Mouse (Mus musculus): ENCODE measurements around the gene Neurl3. TPM values are rescaled to one million over a fixed set of nuclear protein-coding genes. Genes with fewer than 3 reads are reported as not detected.

The Neurl3 gene
- polyA plus RNA-seq, 1 experiment: 0.11 TPM

DNA sequence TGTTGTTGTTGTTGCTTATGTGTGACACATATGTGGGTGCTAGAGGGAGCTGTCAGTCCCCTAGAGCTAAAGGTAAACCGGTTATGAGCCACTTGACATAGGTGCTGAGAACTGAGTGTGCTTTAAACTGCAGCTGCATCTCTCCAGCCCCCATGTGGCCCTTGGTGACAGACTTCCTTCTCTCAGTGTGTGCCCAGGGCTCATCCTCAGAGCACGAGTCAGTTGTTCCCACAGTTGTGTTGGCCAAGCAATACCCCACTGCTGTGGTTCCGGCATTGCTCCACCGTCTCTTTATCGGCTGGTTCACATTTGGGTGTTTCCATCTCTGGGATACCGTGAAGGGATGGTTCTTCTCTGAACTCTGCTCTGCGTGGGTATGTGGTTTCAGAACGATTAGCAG is 17.2 kb downstream of the Neurl3 start:
- Histone ChIP-seq H3K4me3 (no peak overlapping the region), H3K36me3 (ENCODE audit: control insufficient read depth, insufficient read depth) (no peaks in the 10 kb centered on the region), H3ac (ENCODE audit: control insufficient read depth, insufficient read length) (no peak overlapping the region), H3K79me2 (ENCODE audit: control insufficient read depth, insufficient read depth) (no peaks in the 10 kb centered on the region), H3K27me3 (ENCODE audit: control insufficient read depth, insufficient read depth, insufficient read length) (no peaks in the 10 kb centered on the region), H3K4me2 (ENCODE audit: low read depth) (no peak overlapping the region)
- no peak for TF ChIP-seq MAX (IDR thresholded peaks at IDR 0.05; ENCODE audit: low read depth)
- no peak for TF ChIP-seq SRF (IDR thresholded peaks at IDR 0.05; ENCODE audit: control insufficient read depth, insufficient read length, low read depth)
- no peak for TF ChIP-seq TCF12 (IDR thresholded peaks at IDR 0.05; ENCODE audit: insufficient read depth, poor library complexity, severe bottlenecking)
- TF ChIP-seq USF1 (IDR thresholded peaks at IDR 0.05; ENCODE audit: low read depth): no peak
- no peak for TF ChIP-seq TCF3 (IDR thresholded peaks at IDR 0.05; ENCODE audit: insufficient read length, low read depth)
- no peak for TF ChIP-seq CEBPB (IDR thresholded peaks at IDR 0.05; ENCODE audit: insufficient read depth, poor library complexity, severe bottlenecking)
- TF ChIP-seq E2F4 (IDR thresholded peaks at IDR 0.05; ENCODE audit: insufficient read depth): no peak
- TF ChIP-seq POLR2AphosphoS2 (IDR thresholded peaks at IDR 0.05; ENCODE audit: insufficient read length, low read depth): no peak
- no peak for TF ChIP-seq POLR2A (IDR thresholded peaks at IDR 0.05; ENCODE audit: insufficient read length, low read depth)
- no peak for TF ChIP-seq MYOG (IDR thresholded peaks at IDR 0.05; ENCODE audit: control insufficient read depth in 1 of 3, insufficient read depth in 1 of 3, insufficient read length in 2 of 3, low read depth in 2 of 3)
- no peak for TF ChIP-seq MYOD1 (IDR thresholded peaks at IDR 0.05; ENCODE audit: control insufficient read depth in 1 of 3, insufficient read length in 2 of 3, low read depth in 2 of 3)
- no peak for TF ChIP-seq REST (IDR thresholded peaks at IDR 0.05; ENCODE audit: insufficient read depth, insufficient read length)

DNA sequence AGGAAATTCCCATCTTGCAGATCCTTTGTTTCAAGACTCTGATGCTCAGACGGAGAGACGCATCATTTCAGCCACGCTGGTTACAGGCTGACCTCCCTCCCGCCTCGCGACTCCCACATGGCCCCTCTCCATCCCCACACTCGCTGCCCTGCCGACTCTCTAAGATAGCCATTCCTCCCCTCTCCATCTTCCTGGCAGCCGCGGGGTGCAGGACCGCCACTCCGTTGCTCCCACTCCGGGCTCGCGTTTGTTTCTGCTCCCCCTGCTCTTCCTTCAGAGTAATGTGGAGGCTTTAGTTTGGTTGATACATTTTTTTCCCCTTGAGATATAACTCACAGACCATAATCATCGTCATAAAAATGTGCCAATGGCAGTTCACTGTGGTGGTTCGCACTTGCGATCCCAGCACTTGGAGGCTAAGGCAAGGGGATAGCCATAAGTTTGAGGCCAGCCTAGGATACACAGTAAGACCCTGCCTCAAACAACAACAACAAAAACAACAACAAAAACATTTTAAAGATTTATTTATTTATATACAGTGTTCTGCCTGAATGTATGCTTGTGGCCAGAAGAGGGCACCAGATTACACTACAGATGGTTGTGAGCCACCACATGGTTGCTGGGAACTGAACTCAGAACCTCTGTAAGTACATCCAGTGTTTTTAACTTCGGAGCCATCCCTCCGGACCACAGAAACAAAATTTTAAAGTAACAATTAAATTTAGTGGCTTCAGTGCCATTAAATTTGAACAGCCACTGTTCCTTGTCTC is 18.4 kb downstream of the Neurl3 start:
- Histone ChIP-seq H3K79me2 (ENCODE audit: control insufficient read depth, insufficient read depth) (no peaks in the 10 kb centered on the region), H3K4me3 (no peak overlapping the region), H3K27me3 (ENCODE audit: control insufficient read depth, insufficient read depth, insufficient read length) (no peaks in the 10 kb centered on the region), H3K36me3 (ENCODE audit: control insufficient read depth, insufficient read depth) (no peaks in the 10 kb centered on the region), H3K4me2 (ENCODE audit: low read depth) (no peak overlapping the region), H3ac (ENCODE audit: control insufficient read depth, insufficient read length) (no peak overlapping the region)
- TF ChIP-seq E2F4 (IDR thresholded peaks at IDR 0.05; ENCODE audit: insufficient read depth): no peak
- no peak for TF ChIP-seq TCF3 (IDR thresholded peaks at IDR 0.05; ENCODE audit: insufficient read length, low read depth)
- TF ChIP-seq TCF12 (IDR thresholded peaks at IDR 0.05; ENCODE audit: insufficient read depth, poor library complexity, severe bottlenecking): no peak
- no peak for TF ChIP-seq CEBPB (IDR thresholded peaks at IDR 0.05; ENCODE audit: insufficient read depth, poor library complexity, severe bottlenecking)

DNA sequence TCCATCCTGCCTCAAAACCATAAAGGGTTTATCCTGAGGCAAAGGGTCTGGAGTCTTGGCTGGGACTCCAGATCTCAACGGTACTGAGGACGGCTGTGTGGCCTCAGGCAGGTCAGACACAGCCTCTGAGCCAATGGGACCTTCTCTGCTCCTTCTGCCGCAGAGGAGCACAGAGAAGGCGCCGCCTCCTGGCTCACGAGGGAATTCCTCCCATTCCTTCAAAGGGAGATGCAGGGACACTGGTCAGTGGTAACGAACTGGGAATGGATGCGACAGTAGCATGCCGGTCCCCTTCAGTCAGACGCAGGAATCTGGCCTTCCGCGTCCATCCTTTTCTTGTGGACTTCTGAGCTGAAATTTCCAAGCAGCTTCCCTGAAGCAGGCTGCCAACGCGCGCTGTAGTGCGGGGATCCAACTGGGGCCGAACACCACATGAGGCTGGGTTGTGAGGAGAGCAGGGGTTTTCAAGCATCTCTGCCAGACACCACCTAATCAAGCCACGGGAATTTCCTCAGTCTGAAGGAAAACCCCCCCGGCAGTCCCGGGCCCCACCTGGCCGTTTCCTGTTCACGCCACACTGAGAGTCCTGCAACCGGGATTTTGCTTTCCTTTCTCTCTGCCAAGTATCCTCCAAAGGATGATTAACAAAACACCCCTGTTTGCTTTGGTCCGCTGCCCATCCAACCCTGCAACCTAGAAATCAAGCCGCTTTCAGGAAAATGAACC is 19.7 kb downstream of the Neurl3 start:
- no peaks in the 10 kb centered on the region for H3K27me3 ChIP-seq (ENCODE audit: control insufficient read depth, insufficient read depth, insufficient read length)
- TF ChIP-seq MYOD1 (IDR thresholded peaks at IDR 0.05; ENCODE audit: control insufficient read depth in 1 of 3, insufficient read length in 2 of 3, low read depth in 2 of 3): no peak
- no peak for TF ChIP-seq TCF12 (IDR thresholded peaks at IDR 0.05; ENCODE audit: insufficient read depth, poor library complexity, severe bottlenecking)
- no peak for TF ChIP-seq CEBPB (IDR thresholded peaks at IDR 0.05; ENCODE audit: insufficient read depth, poor library complexity, severe bottlenecking)
- no peak for TF ChIP-seq POLR2AphosphoS2 (IDR thresholded peaks at IDR 0.05; ENCODE audit: insufficient read length, low read depth)
- TF ChIP-seq TCF3 (IDR thresholded peaks at IDR 0.05; ENCODE audit: insufficient read length, low read depth): no peak
- TF ChIP-seq REST (IDR thresholded peaks at IDR 0.05; ENCODE audit: insufficient read depth, insufficient read length): no peak
- no peak for TF ChIP-seq USF1 (IDR thresholded peaks at IDR 0.05; ENCODE audit: low read depth)
- no peak overlapping the region for H3K4me3 ChIP-seq
- no peaks in the 10 kb centered on the region for H3K79me2 ChIP-seq (ENCODE audit: control insufficient read depth, insufficient read depth)
- no peak overlapping the region for H3ac ChIP-seq (ENCODE audit: control insufficient read depth, insufficient read length)
- peak overlapping the region; percentile 42 for H3K4me2 ChIP-seq (ENCODE audit: low read depth)
- H3K36me3 ChIP-seq (ENCODE audit: control insufficient read depth, insufficient read depth): no peaks in the 10 kb centered on the region

DNA sequence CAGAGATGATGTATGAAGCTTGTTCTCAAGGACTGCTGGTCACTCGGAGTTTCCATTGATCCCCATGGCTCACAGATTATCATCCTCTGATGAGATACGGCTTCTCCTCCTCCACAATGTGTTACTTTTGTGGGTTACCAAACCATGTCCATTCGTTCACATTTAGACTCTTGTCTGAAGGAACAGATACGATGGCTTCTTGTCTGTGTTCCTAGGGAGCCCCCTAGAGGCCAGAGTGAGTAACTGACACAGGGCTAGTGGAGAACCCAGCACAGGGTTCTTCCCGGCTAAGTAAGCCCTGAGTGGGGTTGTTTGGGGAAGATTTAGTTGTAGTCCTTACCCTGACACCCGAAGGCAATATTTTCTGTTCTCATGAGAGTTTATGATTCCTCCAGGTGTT is 21.7 kb downstream of the Neurl3 start:
- Histone ChIP-seq H3K4me2 (ENCODE audit: low read depth) (no peak overlapping the region), H3K79me2 (ENCODE audit: control insufficient read depth, insufficient read depth) (no peaks in the 10 kb centered on the region), H3K36me3 (ENCODE audit: control insufficient read depth, insufficient read depth) (no peaks in the 10 kb centered on the region), H3K27me3 (ENCODE audit: control insufficient read depth, insufficient read depth, insufficient read length) (no peaks in the 10 kb centered on the region), H3ac (ENCODE audit: control insufficient read depth, insufficient read length) (no peak overlapping the region), H3K4me3 (no peak overlapping the region)
- TF ChIP-seq POLR2AphosphoS2 (IDR thresholded peaks at IDR 0.05; ENCODE audit: insufficient read length, low read depth): no peak
- TF ChIP-seq MYOG (IDR thresholded peaks at IDR 0.05; ENCODE audit: control insufficient read depth in 1 of 3, insufficient read depth in 1 of 3, insufficient read length in 2 of 3, low read depth in 2 of 3): no peak
- no peak for TF ChIP-seq MYOD1 (IDR thresholded peaks at IDR 0.05; ENCODE audit: control insufficient read depth in 1 of 3, insufficient read length in 2 of 3, low read depth in 2 of 3)
- TF ChIP-seq E2F4 (IDR thresholded peaks at IDR 0.05; ENCODE audit: insufficient read depth): no peak
- no peak for TF ChIP-seq MAX (IDR thresholded peaks at IDR 0.05; ENCODE audit: low read depth)
- no peak for TF ChIP-seq REST (IDR thresholded peaks at IDR 0.05; ENCODE audit: insufficient read depth, insufficient read length)
- no peak for TF ChIP-seq SRF (IDR thresholded peaks at IDR 0.05; ENCODE audit: control insufficient read depth, insufficient read length, low read depth)
- no peak for TF ChIP-seq TCF3 (IDR thresholded peaks at IDR 0.05; ENCODE audit: insufficient read length, low read depth)
- no peak for TF ChIP-seq USF1 (IDR thresholded peaks at IDR 0.05; ENCODE audit: low read depth)
- no peak for TF ChIP-seq CEBPB (IDR thresholded peaks at IDR 0.05; ENCODE audit: insufficient read depth, poor library complexity, severe bottlenecking)
- TF ChIP-seq TCF12 (IDR thresholded peaks at IDR 0.05; ENCODE audit: insufficient read depth, poor library complexity, severe bottlenecking): no peak
- no peak for TF ChIP-seq POLR2A (IDR thresholded peaks at IDR 0.05; ENCODE audit: insufficient read length, low read depth)
